Mouse (Mus musculus) right cerebral cortex, postnatal 25 days (tissue): ENCODE measurements around the gene Pou2af1.

Experiments
- DNase-seq: peaks from one replicate; pipeline ENCODE4 v3.0.0; 2022

Gene Pou2af1

GRCm38 (mm10) chr9:51213023-51213728 lies at the start of gene Pou2af1:
Pou2af1 (plus strand) TSS chr9:51213708.
- DNase-seq, result no peak

GRCm38 (mm10) chr9:51163989-51164388 lies 49.5 kb upstream of the Pou2af1 start:
- no peak for DNase-seq

GRCm38 (mm10) chr9:51165312-51166180 lies 48.0 kb upstream of the Pou2af1 start, which contains the start of gene Gm32742:
Gm32742 (minus strand) TSS chr9:51165517.
- no peak for DNase-seq

GRCm38 (mm10) chr9:51167954-51168353 lies 45.6 kb upstream of the Pou2af1 start:
- DNase-seq, result no peak

GRCm38 (mm10) chr9:51168698-51169097 lies 44.8 kb upstream of the Pou2af1 start:
- DNase-seq, result no peak

- DNase-seq, result no peak
Observed at GRCm38 (mm10) chr9:51169133-51169532, 44.4 kb upstream of the Pou2af1 start.

- no peak for DNase-seq
Observed at GRCm38 (mm10) chr9:51170298-51170697, 43.2 kb upstream of the Pou2af1 start.

GRCm38 (mm10) chr9:51174890-51175464 lies 38.5 kb upstream of the Pou2af1 start:
- no peak for DNase-seq

- no peak for DNase-seq
Observed at GRCm38 (mm10) chr9:51175722-51176121, 37.8 kb upstream of the Pou2af1 start.

GRCm38 (mm10) chr9:51178297-51178696 lies 35.2 kb upstream of the Pou2af1 start:
- no peak for DNase-seq

GRCm38 (mm10) chr9:51180621-51181020 lies 32.9 kb upstream of the Pou2af1 start:
- peak; percentile 67 for DNase-seq

- DNase-seq, result no peak
Observed at GRCm38 (mm10) chr9:51182716-51183710, 30.5 kb upstream of the Pou2af1 start.

- DNase-seq, result peak; percentile 45
Observed at GRCm38 (mm10) chr9:51185386-51185785, 28.1 kb upstream of the Pou2af1 start.

- no peak for DNase-seq
Observed at GRCm38 (mm10) chr9:51185871-51186270, 27.6 kb upstream of the Pou2af1 start.

GRCm38 (mm10) chr9:51190655-51191054 lies 22.9 kb upstream of the Pou2af1 start:
- DNase-seq, result no peak

GRCm38 (mm10) chr9:51194790-51195189 lies 18.7 kb upstream of the Pou2af1 start:
- DNase-seq, result no peak

- no peak for DNase-seq
Observed at GRCm38 (mm10) chr9:51208974-51209332, 4.6 kb upstream of the Pou2af1 start.

GRCm38 (mm10) chr9:51211191-51211590 lies 2.3 kb upstream of the Pou2af1 start:
- DNase-seq, result no peak

- no peak for DNase-seq
Observed at GRCm38 (mm10) chr9:51213729-51214237, 275 bp downstream of the Pou2af1 start.

- no peak for DNase-seq
Observed at GRCm38 (mm10) chr9:51215311-51215710, 1.8 kb downstream of the Pou2af1 start.

GRCm38 (mm10) chr9:51215949-51216348 lies 2.4 kb downstream of the Pou2af1 start:
- DNase-seq, result no peak

- DNase-seq, result no peak
Observed at GRCm38 (mm10) chr9:51225636-51226166, 12.2 kb downstream of the Pou2af1 start.
